Mouse (Mus musculus) lung, embryonic 15.5 days (tissue): Measurements from ENCODE around the gene Paqr4. TPM values are rescaled to one million over a fixed set of nuclear protein-coding genes. Genes with fewer than 3 reads are reported as not detected.
A peak's percentile ranks its signal among the peaks of the same experiment; 100 is the strongest.

Source experiments
- ATAC-seq: fragments of 200-750 bp; cut with Nextera tagmentation; 2 replicates; pipeline ENCODE4 v1.8.0; 2017; ENCODE audit warnings: moderate number of reproducible peaks, borderline replicate concordance; ENCODE audit not compliant: low FRiP score, low TSS enrichment; ENCODE audit errors: extremely low read depth
- H3K27ac ChIP-seq: fragments of 300-500 bp; sonication (generic); 2 replicates; pipeline ENCODE4 v1.5.1; 2015; ENCODE audit warnings: moderate library complexity, mild to moderate bottlenecking, inconsistent platforms
- H3K27me3 ChIP-seq: fragments of 300-500 bp; sonication (generic); 2 replicates; pipeline ENCODE4 v1.6.1; 2015; ENCODE audit warnings: inconsistent platforms
- H3K36me3 ChIP-seq: fragments of 300-500 bp; sonication (generic); 2 replicates; pipeline ENCODE4 v1.6.1; 2015; ENCODE audit warnings: inconsistent platforms
- H3K4me1 ChIP-seq: fragments of 300-500 bp; sonication (generic); 2 replicates; pipeline ENCODE4 v1.6.1; 2015; ENCODE audit warnings: inconsistent platforms
- H3K4me2 ChIP-seq: fragments of 300-500 bp; sonication (generic); 2 replicates; pipeline ENCODE4 v1.6.1; 2015; ENCODE audit warnings: inconsistent platforms, mild to moderate bottlenecking, moderate library complexity
- H3K4me3 ChIP-seq: fragments of 300-500 bp; sonication (generic); 2 replicates; pipeline ENCODE4 v1.5.1; 2015; ENCODE audit warnings: mild to moderate bottlenecking, inconsistent platforms
- H3K9ac ChIP-seq: fragments of 300-500 bp; sonication (generic); 2 replicates; pipeline ENCODE4 v1.6.1; 2015; ENCODE audit warnings: inconsistent platforms
- H3K9me3 ChIP-seq: fragments of 300-500 bp; sonication (generic); 2 replicates; pipeline ENCODE4 v1.6.1; 2016; ENCODE audit warnings: inconsistent platforms
- WGBS: fragments of 180-500 bp; shearing (Covaris S2); methylation state at CpG from one replicate; pipeline ENCODE4 v1.1.7; 2015; 5-methylcytosine and 5-hydroxymethylcytosine counted together
- polyA plus RNA-seq: library from polyadenylated mRNA; unstranded; fragments of >200 nt; fragmentation: Nextera tagmentation; extraction: Ambion mirVana; gene quantifications from 2 replicates; pipeline ENCODE4 v1.2.1, GENCODE M21; 2015

Paqr4 gene
- polyA plus RNA-seq, 1 experiment from 2014 or later = 46.7 TPM

DNA sequence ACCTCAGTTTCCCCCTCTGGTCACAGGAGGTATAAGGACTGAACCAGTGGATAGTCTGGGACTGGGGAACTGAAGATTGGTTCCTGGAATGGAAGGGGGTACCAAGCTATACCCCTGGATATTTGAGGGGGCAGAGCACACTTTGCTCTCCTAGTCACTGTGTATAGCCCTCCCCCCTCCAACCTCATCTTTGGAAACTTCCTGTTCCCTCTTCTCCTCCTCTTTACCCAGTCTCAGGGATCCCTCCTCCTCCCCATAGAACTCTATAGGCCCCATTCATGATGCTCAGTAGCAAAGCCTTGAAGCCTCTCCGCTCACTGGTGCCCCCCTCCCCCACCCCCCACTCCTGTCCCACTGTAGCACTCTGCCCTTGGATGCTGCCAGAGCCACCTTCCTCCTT, 21.2 kb downstream of the Paqr4 start:
- Histone ChIP-seq H3K9me3 (no peaks in the 10 kb centered on the region), H3K27me3 (no peaks in the 10 kb centered on the region), H3K4me3 (no peak overlapping the region), H3K4me1 (no peaks in the 10 kb centered on the region), H3K4me2 (no peak overlapping the region), H3K9ac (no peak overlapping the region), H3K27ac (no peak overlapping the region), H3K36me3 (no peaks in the 10 kb centered on the region)
- no peak for ATAC-seq
- WGBS = 14% methylated on average over 1 of the region's 1 CpGs

DNA sequence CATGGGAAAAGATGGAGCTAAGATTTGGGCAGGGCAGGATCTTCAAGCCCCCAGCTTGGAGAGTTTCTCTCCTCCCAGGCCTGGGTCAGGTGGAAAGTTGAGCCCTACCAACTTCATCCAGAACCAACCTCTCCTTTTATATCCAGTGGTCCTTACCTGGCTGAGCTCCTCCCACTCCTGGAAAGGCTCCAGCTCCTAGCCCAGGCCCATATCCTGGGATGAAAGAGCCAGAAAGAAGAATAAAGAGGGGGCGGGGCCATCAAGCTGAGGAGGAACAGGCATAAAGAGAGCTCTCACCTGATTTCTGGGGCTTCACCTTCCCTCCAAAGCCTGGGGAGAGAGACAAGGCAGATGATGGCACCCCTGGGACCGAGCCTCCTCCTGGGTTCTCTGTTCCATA, 23.7 kb downstream of the Paqr4 start:
- no peak overlapping the region for H3K27ac ChIP-seq
- no peaks in the 10 kb centered on the region for H3K27me3 ChIP-seq
- 0 out of 2 replicates have a peak, but pooled peaks have one; percentile 7 for ATAC-seq
- no peak overlapping the region for H3K9ac ChIP-seq
- 53% methylated on average over 2 of the region's 2 CpGs for WGBS
- no peak overlapping the region for H3K4me2 ChIP-seq
- no peak overlapping the region for H3K4me3 ChIP-seq
- no peaks in the 10 kb centered on the region for H3K9me3 ChIP-seq
- no peaks in the 10 kb centered on the region for H3K4me1 ChIP-seq
- no peaks in the 10 kb centered on the region for H3K36me3 ChIP-seq

DNA sequence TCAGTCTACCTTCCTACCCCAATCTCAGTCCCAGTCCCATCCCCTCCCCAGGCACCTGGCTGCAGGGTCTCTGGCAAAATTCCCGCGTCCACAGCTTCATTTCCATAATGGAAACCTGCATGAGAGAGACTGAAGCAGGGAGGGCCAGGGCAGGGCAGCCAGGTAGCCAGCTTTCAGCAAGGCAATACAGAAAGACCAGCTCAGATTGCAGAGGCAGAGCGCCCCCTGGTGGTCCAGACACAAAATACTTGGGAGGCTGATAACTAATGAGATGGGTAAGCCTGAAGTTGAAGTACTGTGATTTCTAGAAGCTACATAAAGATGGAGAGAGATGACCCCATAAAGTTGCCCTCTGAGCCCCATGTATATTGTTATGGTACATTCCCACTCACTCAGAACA, 34.5 kb downstream of the Paqr4 start:
- H3K4me2 ChIP-seq = no peak overlapping the region
- H3K4me3 ChIP-seq = no peak overlapping the region
- H3K9ac ChIP-seq = no peak overlapping the region
- no peaks in the 10 kb centered on the region for H3K9me3 ChIP-seq
- peaks cover under 1% of the 10 kb centered on the region; the same call in 1 of the 2 replicates for H3K27me3 ChIP-seq
- no peaks in the 10 kb centered on the region for H3K36me3 ChIP-seq
- H3K4me1 ChIP-seq = no peaks in the 10 kb centered on the region
- whole genome bisulfite sequencing = 2% methylated on average over 3 of the region's 3 CpGs
- no peak for ATAC-seq
- H3K27ac ChIP-seq = no peak overlapping the region

DNA sequence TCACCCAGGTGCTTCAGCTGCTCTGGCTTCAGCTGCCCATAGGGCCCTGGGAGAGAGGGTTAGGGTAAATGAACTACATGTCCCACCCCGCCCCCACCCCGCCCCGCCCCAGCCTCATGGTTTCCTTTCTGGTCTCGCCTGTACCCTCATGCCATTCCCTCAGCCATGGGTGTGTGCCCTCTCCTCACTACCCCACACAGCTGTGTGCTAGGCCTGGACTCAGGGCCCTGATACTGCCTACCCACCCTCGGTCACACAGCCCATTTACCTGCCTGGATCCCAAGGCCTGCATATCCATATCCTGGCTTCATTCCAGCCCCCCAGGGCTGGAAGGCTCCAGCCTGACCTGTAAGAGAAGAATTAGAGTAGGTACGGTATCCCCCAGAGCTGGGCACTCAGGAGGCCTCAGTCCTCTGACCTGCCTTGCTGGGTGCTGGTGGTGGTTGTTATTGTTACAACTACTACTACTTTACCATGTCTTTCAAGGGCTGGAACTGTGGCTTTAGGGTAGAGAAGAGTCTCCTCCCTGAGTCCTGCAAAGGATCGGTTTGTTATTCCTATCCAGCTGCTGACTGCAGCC, 35.1 kb downstream of the Paqr4 start:
- no peak overlapping the region for H3K27ac ChIP-seq
- H3K9ac ChIP-seq = no peak overlapping the region
- no peaks in the 10 kb centered on the region for H3K4me1 ChIP-seq
- H3K9me3 ChIP-seq = no peaks in the 10 kb centered on the region
- WGBS = 77% methylated on average over 7 of the region's 7 CpGs
- no peak for ATAC-seq
- no peaks in the 10 kb centered on the region for H3K36me3 ChIP-seq
- no peak overlapping the region for H3K4me3 ChIP-seq
- H3K27me3 ChIP-seq = peaks cover 6% of the 10 kb centered on the region; the same call in 1 of the 2 replicates
- H3K4me2 ChIP-seq = no peak overlapping the region

DNA sequence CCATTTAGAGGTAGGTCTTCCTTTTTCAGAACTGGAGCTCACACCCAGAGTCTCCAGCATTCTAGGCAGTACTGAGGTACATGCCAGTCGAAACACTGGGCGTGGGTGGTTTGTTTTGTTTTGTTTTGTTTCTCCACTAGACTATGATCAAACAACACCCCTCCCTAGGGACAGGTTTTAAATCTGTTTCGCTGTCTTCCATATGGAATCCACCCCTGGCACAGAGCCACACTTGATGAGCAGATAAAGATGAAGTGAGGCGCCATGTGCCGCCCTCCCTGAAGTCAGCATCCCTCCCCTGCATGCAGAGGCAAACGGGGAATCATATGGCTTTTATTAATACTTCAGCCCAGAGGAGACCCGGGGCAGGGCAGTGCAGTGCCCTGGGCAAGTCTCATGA, 35.9 kb downstream of the Paqr4 start:
- no peaks in the 10 kb centered on the region for H3K36me3 ChIP-seq
- ATAC-seq = no peak
- H3K9ac ChIP-seq = no peak overlapping the region
- H3K4me1 ChIP-seq = 0 out of 2 replicates have a peak, but pooled peaks cover 2% of the 10 kb centered on the region
- no peak overlapping the region for H3K27ac ChIP-seq
- H3K9me3 ChIP-seq = no peaks in the 10 kb centered on the region
- H3K27me3 ChIP-seq = peaks cover 12% of the 10 kb centered on the region
- no peak overlapping the region for H3K4me2 ChIP-seq
- H3K4me3 ChIP-seq = no peak overlapping the region
- 39% methylated on average over 7 of the region's 7 CpGs for WGBS

DNA sequence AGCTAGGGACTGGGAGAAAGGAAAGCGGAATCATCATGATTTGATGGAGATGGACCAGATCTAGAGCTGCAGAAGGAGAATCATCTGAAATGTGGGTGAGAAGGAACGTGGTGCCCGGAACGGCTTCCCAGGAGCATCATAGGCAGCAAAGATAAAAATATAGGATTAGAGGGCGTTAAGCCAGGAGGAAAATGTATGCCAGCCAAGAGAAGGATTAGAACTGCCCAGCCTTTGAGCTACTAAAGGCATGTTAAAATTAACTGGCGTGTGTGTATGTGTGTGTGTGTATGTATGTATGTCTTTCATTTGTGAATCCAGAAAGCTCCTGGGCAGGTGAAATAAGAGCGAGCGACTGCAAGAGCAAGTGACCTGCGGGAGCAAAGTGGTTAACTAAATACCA, 37.4 kb downstream of the Paqr4 start:
- H3K4me3 ChIP-seq = no peak overlapping the region
- ATAC-seq = no peak
- H3K27ac ChIP-seq = no peak overlapping the region
- no peaks in the 10 kb centered on the region for H3K9me3 ChIP-seq
- no peak overlapping the region for H3K4me2 ChIP-seq
- H3K27me3 ChIP-seq = peaks cover 26% of the 10 kb centered on the region
- WGBS = 81% methylated on average over 9 of the region's 9 CpGs
- H3K4me1 ChIP-seq = peaks cover 12% of the 10 kb centered on the region
- no peak overlapping the region for H3K9ac ChIP-seq
- H3K36me3 ChIP-seq = no peaks in the 10 kb centered on the region

DNA sequence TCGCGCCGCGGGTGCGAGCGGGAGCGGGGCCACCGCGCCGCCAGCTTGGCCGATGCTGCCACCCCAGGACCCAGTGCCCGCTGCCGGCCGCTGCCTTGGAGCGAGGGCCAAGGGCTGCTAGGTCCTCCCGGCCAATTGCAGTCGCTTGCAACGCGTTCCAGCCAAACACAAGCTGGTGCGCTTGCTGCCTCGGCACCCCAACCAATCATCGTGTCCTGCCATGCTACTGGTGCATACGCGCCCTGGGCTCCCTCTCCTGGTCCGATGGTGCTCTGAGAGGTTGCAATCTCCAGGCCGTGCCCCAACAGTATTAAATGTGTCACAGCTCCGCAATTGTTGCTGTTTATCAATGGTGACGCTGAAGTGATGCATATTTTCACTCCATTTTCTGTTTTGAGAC, 40.6 kb downstream of the Paqr4 start:
- H3K4me2 ChIP-seq = peak overlapping the region; percentile 99
- peak overlapping the region; percentile 60 for H3K4me3 ChIP-seq
- peak overlapping the region; percentile 40 for H3K9ac ChIP-seq
- H3K36me3 ChIP-seq = no peaks in the 10 kb centered on the region
- H3K27me3 ChIP-seq = peaks cover 35% of the 10 kb centered on the region
- ATAC-seq = peak; percentile 91
- WGBS = 1% methylated on average over 28 of the region's 28 CpGs
- no peaks in the 10 kb centered on the region for H3K9me3 ChIP-seq
- H3K27ac ChIP-seq = peak overlapping the region; percentile 30; the same call in 1 of the 2 replicates
- peaks cover 27% of the 10 kb centered on the region for H3K4me1 ChIP-seq

DNA sequence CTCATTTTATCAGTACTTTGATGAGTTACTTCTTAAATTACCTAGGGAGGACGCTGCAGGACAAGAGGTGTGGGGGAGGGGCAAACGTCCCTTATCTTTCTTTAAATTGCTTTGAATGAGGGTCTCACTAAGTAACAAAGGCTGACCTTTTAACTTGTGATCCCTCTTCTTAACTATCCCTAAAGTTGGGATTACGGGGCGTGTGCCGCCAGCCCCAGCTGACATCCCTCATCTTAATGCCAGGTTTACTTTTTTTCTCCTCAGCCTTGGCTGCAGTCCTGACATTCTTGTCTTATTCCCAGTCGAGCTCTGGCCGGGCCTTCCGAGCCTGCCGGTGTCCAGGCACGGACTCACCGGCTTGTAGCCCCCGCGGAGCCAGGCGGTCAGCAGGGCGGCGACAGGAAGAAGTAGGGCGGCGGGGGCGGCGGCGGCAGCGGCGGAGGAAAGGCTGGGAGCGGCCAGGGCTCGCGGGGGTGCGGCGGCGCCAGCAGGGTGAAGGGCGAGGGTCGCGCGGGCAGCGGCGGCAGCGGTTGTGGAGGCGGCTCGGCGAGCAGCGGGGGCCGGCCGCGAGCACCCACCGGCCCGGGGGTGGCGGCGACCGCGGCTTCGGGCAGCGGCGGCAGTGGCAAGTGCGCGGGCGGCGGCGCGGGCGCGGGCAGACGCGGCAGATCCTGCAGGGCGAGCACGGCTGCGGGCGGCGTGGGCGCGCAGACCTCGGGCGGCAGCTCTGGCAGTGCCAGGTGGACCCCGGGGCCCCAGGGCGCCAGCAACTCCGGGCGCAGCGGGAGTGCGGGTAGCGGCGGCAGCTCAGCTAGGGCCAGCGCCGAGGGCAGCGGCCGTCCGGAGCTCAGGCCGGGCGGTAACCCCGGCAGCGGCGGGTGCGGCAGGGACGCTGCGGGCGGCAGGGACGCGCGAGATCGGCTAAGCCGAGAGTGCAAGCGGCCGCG, 41.3 kb downstream of the Paqr4 start:
- WGBS = under 1% methylated on average over 100 of the region's 101 CpGs
- Histone ChIP-seq H3K9me3 (no peaks in the 10 kb centered on the region), H3K27me3 (peaks cover 35% of the 10 kb centered on the region), H3K4me3 (peak overlapping the region; percentile 60), H3K4me2 (peak overlapping the region; percentile 99), H3K36me3 (no peaks in the 10 kb centered on the region), H3K9ac (peak overlapping the region; percentile 40), H3K4me1 (peaks cover 33% of the 10 kb centered on the region), H3K27ac (peak overlapping the region; percentile 30; the same call in 1 of the 2 replicates)
- peak; percentile 44 for ATAC-seq

DNA sequence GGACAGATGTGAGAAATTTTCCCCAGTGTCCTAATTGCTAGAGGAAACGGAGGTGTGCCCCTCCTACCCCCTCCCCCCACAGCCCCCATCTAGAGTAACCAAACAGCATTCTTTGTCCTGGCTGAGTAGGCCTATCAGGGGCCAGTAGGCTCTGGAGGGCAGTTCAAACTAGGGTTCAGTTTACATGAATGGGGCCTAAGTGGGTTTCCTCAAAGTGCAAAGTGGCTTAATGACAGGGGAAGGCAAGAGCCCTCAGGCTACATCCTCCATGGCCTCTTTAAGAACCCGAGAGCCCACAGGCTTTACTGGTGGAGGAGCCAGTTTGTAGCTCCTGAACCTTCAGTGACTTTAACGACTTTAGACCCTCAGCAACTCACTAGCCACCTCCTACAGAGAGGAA, 44.9 kb downstream of the Paqr4 start:
- Histone ChIP-seq H3K27me3 (peaks cover 31% of the 10 kb centered on the region), H3K27ac (peak overlapping the region; percentile 80), H3K4me3 (no peak overlapping the region), H3K36me3 (no peaks in the 10 kb centered on the region), H3K4me1 (peaks cover 40% of the 10 kb centered on the region), H3K9ac (no peak overlapping the region), H3K9me3 (no peaks in the 10 kb centered on the region), H3K4me2 (no peak overlapping the region)
- peak; percentile 67; the same call in 1 of the 2 replicates for ATAC-seq
- WGBS = 18% methylated on average over 3 of the region's 3 CpGs

DNA sequence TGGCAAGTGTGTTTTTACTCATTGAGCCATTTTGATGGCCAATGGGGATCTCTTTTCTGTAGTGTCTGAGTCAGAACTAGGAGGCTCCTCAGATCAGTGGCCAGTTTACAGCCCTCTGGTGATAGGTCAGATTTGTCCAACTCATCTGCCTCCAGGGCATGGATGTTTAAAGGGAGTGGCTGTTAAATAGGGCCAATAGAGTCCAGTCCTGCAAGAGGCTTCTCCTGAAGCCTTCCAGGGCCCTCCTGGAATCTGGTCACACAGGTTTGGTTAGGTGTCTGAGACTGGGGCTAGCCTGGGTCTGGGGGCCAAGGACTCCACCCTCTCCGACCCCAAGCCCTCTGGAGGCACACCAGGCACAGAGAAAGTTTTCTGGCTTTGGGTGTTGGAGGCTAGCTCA, 46.2 kb downstream of the Paqr4 start:
- Histone ChIP-seq H3K27ac (peak overlapping the region; percentile 80), H3K4me2 (no peak overlapping the region), H3K4me3 (no peak overlapping the region), H3K9ac (no peak overlapping the region), H3K4me1 (peaks cover 35% of the 10 kb centered on the region), H3K27me3 (peaks cover 20% of the 10 kb centered on the region), H3K9me3 (no peaks in the 10 kb centered on the region), H3K36me3 (no peaks in the 10 kb centered on the region)
- no peak for ATAC-seq
- 58% methylated on average over 1 of the region's 1 CpGs for WGBS
